Comparison of ENCODE assay signal across 15 mouse cellular contexts in genomic region chr2:137758389-137758788, GRCm38 (mm10).
"Had no signal": no experiment of that assay in that cellular context is flagged by ENCODE, and none has a peak within 500 bp of the region (broad histone marks: within the 10 kb centered on the region; RNA-seq: fewer than 3 reads in every experiment).

No protein-coding gene starts in this region.

- ATAC-seq: midbrain, embryonic 16.5 days had no signal

- H3K27ac ChIP-seq: liver, embryonic 14.5 days; midbrain, embryonic 10.5 days; midbrain, embryonic 12.5 days; neural tube, embryonic 12.5 days; stomach, embryonic 15.5 days; stomach, postnatal 0 days had no signal

- H3K4me2 ChIP-seq: lung, embryonic 14.5 days; midbrain, embryonic 12.5 days; neural tube, embryonic 12.5 days; stomach, embryonic 15.5 days had no signal

- H3K9ac ChIP-seq: liver, embryonic 14.5 days; lung, embryonic 14.5 days; midbrain, embryonic 12.5 days; neural tube, embryonic 12.5 days; stomach, embryonic 15.5 days had no signal

- H3K9me3 ChIP-seq: midbrain, embryonic 10.5 days; midbrain, embryonic 12.5 days; neural tube, embryonic 12.5 days; stomach, embryonic 15.5 days had no signal

- H3K4me3 ChIP-seq: midbrain, embryonic 10.5 days; midbrain, embryonic 12.5 days; neural tube, embryonic 12.5 days; stomach, embryonic 15.5 days had no signal

- H3K36me3 ChIP-seq: midbrain, embryonic 10.5 days; midbrain, embryonic 12.5 days; neural tube, embryonic 12.5 days; stomach, embryonic 15.5 days had no signal

- DNase-seq: lung, adult 18-20 months; lung, embryonic 14.5 days; lung, postnatal 10 days; lung, postnatal 4 days; right cerebral cortex, postnatal 14 days; thymus, adult 2 months; thymus, postnatal 25 days; thymus, postnatal 4 days had no signal

- H3K27me3 ChIP-seq: midbrain, embryonic 12.5 days; neural tube, embryonic 12.5 days; stomach, embryonic 15.5 days had no signal
